Mouse (Mus musculus): ENCODE measurements at regions not wholly inside any gene's neighbourhood (a gene's known extent, or its start where the extent isn't known, plus 50 kb on each side); places are given as distances from the start of the nearest gene placed in this dataset.

GRCm38 (mm10) chr10:27703260-27703659, 83.7 kb upstream of the Lama2 start:
- ChIA-PET CTCF (no interaction called here), POLR2A (no interaction called here)

- ChIA-PET POLR2A (interaction anchor here in 1 of 4 experiments (0.7 kb wide), 1 partner anchor 871 kb away, joined by 5 read pairs; no protein-coding TSS in a partner anchor), CTCF (no interaction called here)
Measured at GRCm38 (mm10) chr10:27698305-27698704, 78.7 kb upstream of the Lama2 start.

GRCm38 (mm10) chr10:27681376-27681775, 61.8 kb upstream of the Lama2 start:
- CTCF ChIA-PET: no interaction called here
- POLR2A ChIA-PET: no interaction called here

GRCm38 (mm10) chr10:27675579-27675978, 56.0 kb upstream of the Lama2 start:
- ChIA-PET CTCF (no interaction called here), POLR2A (no interaction called here)

- ChIA-PET POLR2A (no interaction called here), CTCF (no interaction called here)
Measured at GRCm38 (mm10) chr10:27674379-27674778, 54.8 kb upstream of the Lama2 start.

Measured in embryonic stem cell, embryonic (primary cell).